Mouse (Mus musculus) urinary bladder, postnatal 4 days (tissue): ENCODE measurements around the gene Rnf34.

Source experiments
- DNase-seq, 2 experiments: peaks; one replicate each; pipeline ENCODE4 v3.0.0; 2021 to 2022; ENCODE audit warnings: low spot score in 2 of 2

Rnf34 gene

GRCm38 (mm10) chr5:122900558-122901171 lies 50.8 kb downstream of the Rnf34 start:
- no peak for DNase-seq

DNA sequence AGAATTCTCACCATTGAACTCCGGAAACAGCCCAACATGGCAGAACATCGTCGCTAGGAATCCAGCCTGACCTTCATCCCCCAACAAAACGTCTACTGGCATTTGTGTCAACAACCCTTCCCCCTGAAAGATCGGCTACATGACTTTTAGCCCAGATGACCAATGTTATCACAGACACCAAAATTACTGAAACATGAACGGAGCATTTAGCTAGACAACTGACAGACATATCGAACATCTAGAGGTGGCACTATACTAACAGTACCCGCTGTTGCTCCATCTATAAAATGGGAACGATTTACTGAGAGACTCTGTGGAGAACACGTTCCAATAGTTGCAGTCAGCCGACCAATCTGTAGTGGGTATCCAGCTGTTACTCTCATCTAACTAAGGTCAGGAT lies 51.3 kb downstream of the Rnf34 start:
- no peak for DNase-seq

DNA sequence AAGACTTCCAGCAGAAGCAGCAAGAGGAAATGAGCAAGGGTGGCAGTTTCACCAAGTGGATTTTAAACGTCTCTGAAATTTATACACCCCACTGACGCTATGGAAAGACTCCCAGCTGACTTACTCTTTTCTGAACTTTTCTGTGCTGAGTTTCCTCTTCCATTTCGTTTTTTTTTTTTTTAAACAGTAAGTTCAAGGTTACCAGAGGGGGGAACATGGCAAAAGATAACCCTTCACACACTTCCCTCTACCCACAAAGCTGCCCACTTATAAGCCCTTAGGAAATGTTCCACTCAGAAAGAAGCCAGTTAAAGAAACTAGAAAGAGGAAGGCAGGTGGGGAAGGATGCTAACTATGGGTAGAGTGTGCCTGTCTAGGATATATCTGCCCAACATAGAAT lies 51.8 kb downstream of the Rnf34 start:
- DNase-seq: no peak

DNA sequence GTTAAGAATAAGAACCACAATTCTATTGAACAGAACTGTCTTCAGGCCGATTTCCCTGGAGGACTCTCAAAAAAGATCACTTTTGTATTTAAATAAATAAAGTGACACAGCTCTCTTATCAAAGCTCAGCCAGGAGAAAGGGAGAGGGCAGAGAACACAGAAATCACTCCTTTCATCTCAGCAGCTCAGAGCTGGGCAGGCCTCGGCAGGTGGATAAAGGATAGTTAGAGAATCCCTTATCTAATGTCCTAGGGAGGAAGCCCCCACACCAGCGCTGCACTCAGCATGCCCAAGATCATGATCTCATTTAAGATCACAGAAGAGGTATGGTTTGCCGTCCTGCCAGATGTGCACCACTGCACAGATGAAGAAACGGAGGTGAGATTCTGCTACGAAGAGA lies 52.4 kb downstream of the Rnf34 start:
- DNase-seq: no peak

GRCm38 (mm10) chr5:122903165-122903564 lies 53.3 kb downstream of the Rnf34 start:
- no peak for DNase-seq

- no peak for DNase-seq
Measured at GRCm38 (mm10) chr5:122907182-122907581, 57.3 kb downstream of the Rnf34 start.

GRCm38 (mm10) chr5:122908001-122908400 lies 58.2 kb downstream of the Rnf34 start:
- DNase-seq: no peak

GRCm38 (mm10) chr5:122909481-122909880 lies 59.6 kb downstream of the Rnf34 start:
- DNase-seq: no peak

DNA sequence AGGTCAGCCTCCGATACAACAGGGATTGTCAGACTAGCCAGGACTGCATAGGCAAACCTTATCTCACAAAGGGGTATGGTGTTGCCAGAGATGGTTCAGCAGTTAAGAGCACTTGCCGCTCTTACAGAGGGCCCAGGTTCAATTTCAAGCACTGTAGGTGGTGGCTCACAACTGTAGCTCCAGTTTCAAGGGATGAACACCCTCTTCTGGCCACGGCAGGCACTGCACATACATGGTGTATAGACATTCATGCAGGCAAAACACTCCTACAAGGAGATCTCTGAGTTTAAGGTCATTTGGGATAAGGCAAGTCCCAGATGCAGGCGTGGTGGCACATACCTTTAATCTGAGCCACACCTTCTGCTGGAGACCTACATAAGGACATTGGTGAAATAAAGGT lies 63.0 kb downstream of the Rnf34 start:
- no peak for DNase-seq

- DNase-seq: no peak
Measured at GRCm38 (mm10) chr5:122916147-122916546, 66.3 kb downstream of the Rnf34 start.

DNA sequence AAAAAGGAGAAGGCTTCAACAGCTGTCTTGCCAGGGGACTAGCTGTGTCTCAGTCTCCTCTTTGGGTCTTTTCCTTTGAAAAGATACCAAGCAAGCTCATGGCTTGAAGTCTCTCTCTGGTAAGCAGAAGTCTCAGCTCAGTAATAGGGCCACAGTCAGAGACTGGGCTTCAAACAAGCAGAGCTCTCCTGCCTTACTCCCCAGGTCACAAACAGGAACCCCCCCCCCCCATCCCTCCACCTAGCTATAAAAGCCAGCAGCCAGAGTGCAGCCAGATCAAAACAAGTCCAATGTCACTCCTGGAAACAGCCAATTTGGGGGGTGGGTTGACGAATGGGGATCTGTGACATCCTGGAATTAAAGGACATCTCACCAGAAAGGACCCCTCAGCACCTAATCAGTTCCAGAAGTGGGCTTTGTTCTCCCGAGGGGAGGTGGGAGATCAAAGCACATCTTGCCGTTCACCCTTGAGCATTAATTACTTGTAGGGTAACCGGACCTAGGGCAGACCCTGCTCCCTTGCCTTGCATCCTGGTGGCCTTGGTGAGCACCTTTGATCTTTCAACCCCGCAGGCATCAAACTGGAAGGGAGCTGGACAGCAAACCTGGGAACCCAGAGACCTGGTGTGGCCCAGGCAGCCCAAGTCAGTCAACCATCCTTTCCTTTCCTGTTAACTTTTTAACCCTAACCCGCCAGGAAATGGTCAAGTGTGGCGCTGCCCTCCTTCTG lies 68.3 kb downstream of the Rnf34 start:
- no peak for DNase-seq

DNA sequence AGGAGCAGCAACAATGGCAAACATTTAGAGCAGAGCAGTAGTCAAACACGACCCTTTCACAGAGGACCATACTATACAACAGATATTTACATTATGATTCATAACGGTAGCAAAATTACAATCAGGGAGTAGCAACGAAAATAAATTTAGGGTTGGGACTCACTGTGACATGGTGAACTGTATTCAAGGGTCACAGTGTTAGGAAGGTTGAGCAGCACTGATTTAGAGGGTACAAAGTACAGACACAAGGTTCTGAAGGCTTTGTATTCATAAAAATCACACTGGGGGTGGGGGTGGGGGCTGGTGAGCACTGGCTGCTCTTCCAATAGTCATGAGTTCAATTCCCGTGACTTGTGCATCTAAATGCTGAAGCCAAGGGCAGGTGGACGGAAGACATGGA lies 70.7 kb downstream of the Rnf34 start:
- no peak for DNase-seq
